ENCODE assay signal across 8 mouse cellular contexts in the genomic region with DNA sequence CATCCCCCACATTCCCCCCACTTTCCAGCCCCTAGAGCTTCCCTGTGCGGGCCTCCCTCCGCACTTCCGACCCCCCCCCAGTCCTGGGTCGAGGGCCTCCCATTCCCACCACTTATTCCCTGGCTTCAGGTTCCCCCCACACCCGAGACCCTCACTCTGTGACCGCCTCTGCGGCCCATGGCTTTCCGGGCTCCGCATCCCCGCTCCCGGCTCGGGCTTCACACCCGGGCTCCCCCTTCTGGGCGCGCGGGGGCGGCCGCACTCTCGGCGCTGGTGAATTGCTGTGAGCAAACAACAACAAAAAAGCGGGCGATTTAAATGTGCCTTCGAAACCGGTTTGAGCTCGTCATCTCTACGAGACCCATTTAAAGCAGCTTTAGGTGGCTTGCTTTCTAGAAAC. TPM values are rescaled to one million over a fixed set of nuclear protein-coding genes. Genes with fewer than 3 reads are reported as not detected.
DNase-seq lines count a peak whose midpoint lies in the region; ATAC-seq lines count a peak whose summit lies in the region.

No protein-coding gene starts in this region.

- H3K9ac ChIP-seq in intestine, embryonic 15.5 days: peak overlapping the region; percentile 87

- peaks cover 13% of the 10 kb centered on the region; the same call in 1 of the 2 replicates for H3K4me1 ChIP-seq in intestine, embryonic 15.5 days (replicated peaks)

- peak; percentile 52 for ATAC-seq in intestine, embryonic 15.5 days
- peak; percentile 40 for ATAC-seq in megakaryocyte-erythroid progenitor cell, adult 5-6 weeks (replicated peaks; ENCODE audit: low FRiP score, low TSS enrichment, poor library complexity, severe bottlenecking)

- WGBS in intestine, embryonic 15.5 days: under 1% methylated on average over 26 of the region's 26 CpGs

- peak overlapping the region; percentile 76 for H3K4me3 ChIP-seq in intestine, embryonic 15.5 days (replicated peaks)

- H3K27ac ChIP-seq in intestine, embryonic 15.5 days: peak overlapping the region; percentile 97

- H3K4me2 ChIP-seq in intestine, embryonic 15.5 days (replicated peaks): peak overlapping the region; percentile 91

- H3K27me3 ChIP-seq in intestine, embryonic 15.5 days (replicated peaks): no peaks in the 10 kb centered on the region

- intact Hi-C loops in gastrocnemius, postnatal 36 days (cut with DNase I): loop anchor here (5.0 to 10.0 kb wide), 4 partner anchors 36 to 381 kb away; no protein-coding TSS in a partner anchor
- intact Hi-C loops in left cerebral cortex, postnatal 25 days (cut with DNase I): loop anchor here (2.0 kb wide), 4 partner anchors 27 to 483 kb away; partner anchors contain the start of genes D3Ertd751e, Pgrmc2 and Sclt1

- peak; percentile 90 for DNase-seq in adrenal gland, adult 2 months
- DNase-seq in embryo, embryonic 11.5 days (ENCODE audit: low read depth, low spot score): peak; percentile 64
- peak; percentile 73 to 80 for DNase-seq in gastrocnemius, postnatal 36 days
- DNase-seq in left cerebral cortex, postnatal 25 days (ENCODE audit: low spot score in 2 of 2): peak; percentile 78 to 79
- DNase-seq in right cerebral cortex, postnatal 25 days: peak; percentile 85
- peak; percentile 80 for DNase-seq in urinary bladder, postnatal 25 days (ENCODE audit: low spot score)

- no peaks in the 10 kb centered on the region for H3K9me3 ChIP-seq in intestine, embryonic 15.5 days

- H3K36me3 ChIP-seq in intestine, embryonic 15.5 days: no peaks in the 10 kb centered on the region

RNA-seq across cellular contexts. Expression of gene Jade1, which starts 10.4 kb away (rescaled TPM):
- total RNA-seq in adrenal gland, adult 2 months (2021): 10 to 100 TPM; 33.2 to 58.2 TPM
- 21.4 and 64.9 TPM in 2 replicates for polyA plus RNA-seq in adrenal gland, adult 2 months (2012; rRNA removed)
- total RNA-seq in gastrocnemius, postnatal 36 days (2021): 10 to 100 TPM; 21.3 to 25.4 TPM
- polyA plus RNA-seq in intestine, embryonic 15.5 days (2015; fragmentation: Nextera tagmentation; extraction: Ambion mirVana): 21.8 and 24.1 TPM in 2 replicates
- 10 to 100 TPM; 36.8 to 42.5 TPM for total RNA-seq in left cerebral cortex, postnatal 25 days (2021)
- 29.8 and 38.0 TPM in 2 replicates for total RNA-seq in megakaryocyte-erythroid progenitor cell, adult 5-6 weeks (2014; fragmentation: Nextera tagmentation)
- total RNA-seq in megakaryocyte-erythroid progenitor cell, adult 5-6 weeks (2017): 36.1 and 36.3 TPM in 2 replicates

Comparison
In these comparisons a context has a peak if more than half of its experiments do, and no peak if none do; other contexts are left out.
1. Peak in every context shown above with its lines: DNase-seq, ATAC-seq, H3K4me3 ChIP-seq and H3K27ac ChIP-seq.